Mouse (Mus musculus): ENCODE results near the gene Jhy.

GRCm38 (mm10) chr9:40949039-40949615 is 14.8 kb downstream of the Jhy start:
- no peak for TF ChIP-seq POLR2A (IDR thresholded peaks at IDR 0.05; ENCODE audit: control insufficient read depth, low read depth, low read length)
- no peak for TF ChIP-seq CTCF (IDR thresholded peaks at IDR 0.05; ENCODE audit: control insufficient read depth, insufficient read depth, insufficient replicate concordance, low read depth, low read length)
